Comparison of ENCODE assay signal across 26 mouse cellular contexts in genomic region chr8:76422861-76423532, GRCm38 (mm10).
"Had no signal": no experiment of that assay in that cellular context is flagged by ENCODE, and none has a peak within 500 bp of the region (broad histone marks: within the 10 kb centered on the region; RNA-seq: fewer than 3 reads in every experiment).

No protein-coding gene starts in this region.

- H3K9me3 ChIP-seq: heart, embryonic 15.5 days; hindbrain, embryonic 13.5 days; kidney, embryonic 15.5 days; limb, embryonic 10.5 days; limb, embryonic 12.5 days had no signal

- H3K27ac ChIP-seq: heart, adult 2 months; heart, embryonic 13.5 days; heart, embryonic 15.5 days; hindbrain, embryonic 13.5 days; hindbrain, postnatal 0 days; kidney, embryonic 15.5 days; kidney, postnatal 0 days; limb, embryonic 10.5 days; limb, embryonic 12.5 days had no signal

- H3K9ac ChIP-seq: forebrain, postnatal 0 days; heart, embryonic 13.5 days; heart, embryonic 15.5 days; hindbrain, embryonic 13.5 days; kidney, embryonic 15.5 days; limb, embryonic 12.5 days had no signal

- DNase-seq: forebrain, postnatal 0 days; gastrocnemius, postnatal 14 days; gastrocnemius, postnatal 36 days; heart, adult 11 months; heart, adult 2 months; heart, postnatal 14 days; heart, postnatal 36 days; kidney, adult 11 months; kidney, adult 2 months; kidney, adult 9 months; kidney, postnatal 14 days; kidney, postnatal 36 days; layer of hippocampus, adult 9-11 months; layer of hippocampus, postnatal 36 days; liver had no signal

- H3K4me3 ChIP-seq: heart, adult 2 months; heart, embryonic 13.5 days; heart, embryonic 15.5 days; hindbrain, embryonic 13.5 days; kidney, embryonic 15.5 days; limb, embryonic 10.5 days; limb, embryonic 12.5 days had no signal

- H3K27me3 ChIP-seq: heart, embryonic 13.5 days; heart, embryonic 15.5 days; hindbrain, embryonic 13.5 days; kidney, embryonic 15.5 days; limb, embryonic 12.5 days had no signal

- H3K4me1 ChIP-seq: heart, embryonic 13.5 days; heart, embryonic 15.5 days; hindbrain, embryonic 13.5 days; kidney, embryonic 15.5 days; limb, embryonic 10.5 days; limb, embryonic 12.5 days had no signal

- H3K4me2 ChIP-seq: heart, embryonic 11.5 days; heart, embryonic 13.5 days; heart, embryonic 15.5 days; hindbrain, embryonic 13.5 days; kidney, embryonic 15.5 days; limb, embryonic 12.5 days; liver, embryonic 11.5 days had no signal

- ATAC-seq: forebrain, postnatal 0 days; hindbrain, postnatal 0 days; intestine, embryonic 16.5 days had no signal

- H3K36me3 ChIP-seq: heart, embryonic 13.5 days; heart, embryonic 15.5 days; hindbrain, embryonic 13.5 days; kidney, embryonic 15.5 days; limb, embryonic 10.5 days; limb, embryonic 12.5 days had no signal
